Mouse (Mus musculus) midbrain, embryonic 14.5 days (tissue): ENCODE results near the gene Eno2. TPM values are rescaled to one million over a fixed set of nuclear protein-coding genes. Genes with fewer than 3 reads are reported as not detected.

Source experiments
- ATAC-seq: fragments of 200-750 bp; cut with Nextera tagmentation; 2 replicates; pipeline ENCODE4 v1.8.0; 2017; ENCODE audit warnings: moderate number of reproducible peaks, moderate library complexity; ENCODE audit not compliant: low FRiP score, low TSS enrichment
- DNase-seq: peaks from one replicate; pipeline ENCODE4 v3.0.0-alpha.2; 2015
- H3K27ac ChIP-seq: fragments of 300-500 bp; sonication (generic); replicated peaks from 2 replicates; pipeline ENCODE4 v1.5.1; 2014; ENCODE audit warnings: mild to moderate bottlenecking, low read depth, low read length, moderate library complexity
- H3K27me3 ChIP-seq: fragments of 300-500 bp; sonication (generic); 2 replicates; pipeline ENCODE4 v1.6.1; 2014; ENCODE audit warnings: low read length, control low read depth, mixed read lengths; ENCODE audit not compliant: control insufficient read depth, insufficient read depth
- H3K36me3 ChIP-seq: fragments of 300-500 bp; sonication (generic); 2 replicates; pipeline ENCODE4 v1.6.1; 2014; ENCODE audit warnings: low read length, control low read depth; ENCODE audit not compliant: control insufficient read depth, insufficient read depth
- H3K4me1 ChIP-seq: fragments of 300-500 bp; sonication (generic); 2 replicates; pipeline ENCODE4 v1.6.1; 2014; ENCODE audit warnings: mild to moderate bottlenecking, antibody characterized with exemption, low read length, control low read depth; ENCODE audit not compliant: control insufficient read depth, insufficient read depth
- H3K4me2 ChIP-seq: fragments of 300-500 bp; sonication (generic); 2 replicates; pipeline ENCODE4 v1.6.1; 2014; ENCODE audit warnings: mild to moderate bottlenecking, low read length, moderate library complexity
- H3K4me3 ChIP-seq: fragments of 300-500 bp; sonication (generic); replicated peaks from 2 replicates; pipeline ENCODE4 v1.5.1; 2014; ENCODE audit warnings: low read depth, low read length
- H3K9ac ChIP-seq: fragments of 300-500 bp; sonication (generic); replicated peaks from 2 replicates; pipeline ENCODE4 v1.6.1; 2014; ENCODE audit warnings: mild to moderate bottlenecking, low read length, moderate library complexity
- H3K9me3 ChIP-seq: fragments of 300-500 bp; sonication (generic); 2 replicates; pipeline ENCODE4 v1.6.1; 2016; ENCODE audit warnings: low read length, control low read depth, mixed read lengths; ENCODE audit not compliant: control insufficient read depth
- WGBS: fragments of 180-500 bp; shearing (Covaris S2); extraction: QIAGEN DNeasy Blood & Tissue Kit; methylation state at CpG from one replicate; pipeline ENCODE4 v1.1.7; 2014; 5-methylcytosine and 5-hydroxymethylcytosine counted together
- polyA plus RNA-seq: library from polyadenylated mRNA; unstranded; fragments of >200 nt; fragmentation: Nextera tagmentation; extraction: Ambion mirVana; gene quantifications from 2 replicates; pipeline ENCODE4 v1.2.1, GENCODE M21; 2014

The Eno2 gene
- polyA plus RNA-seq, 1 experiment from 2014 or later: 64.3 TPM

GRCm38 (mm10) chr6:124765951-124766350, 3.5 kb downstream of the Eno2 start:
- Histone ChIP-seq H3K9ac (no peak overlapping the region), H3K4me1 (peaks cover 19% of the 10 kb centered on the region), H3K36me3 (no peaks in the 10 kb centered on the region), H3K4me3 (no peak overlapping the region), H3K9me3 (no peaks in the 10 kb centered on the region), H3K27ac (no peak overlapping the region), H3K27me3 (no peaks in the 10 kb centered on the region), H3K4me2 (no peak overlapping the region)
- WGBS: 86% methylated on average over 7 of the region's 7 CpGs
- DNase-seq (no peak), ATAC-seq (no peak)

- 0 out of 2 replicates have a peak overlapping the region, but pooled peaks have one; percentile 97 for H3K27ac ChIP-seq
Observed at GRCm38 (mm10) chr6:124759259-124759658, 10.2 kb downstream of the Eno2 start.

DNA sequence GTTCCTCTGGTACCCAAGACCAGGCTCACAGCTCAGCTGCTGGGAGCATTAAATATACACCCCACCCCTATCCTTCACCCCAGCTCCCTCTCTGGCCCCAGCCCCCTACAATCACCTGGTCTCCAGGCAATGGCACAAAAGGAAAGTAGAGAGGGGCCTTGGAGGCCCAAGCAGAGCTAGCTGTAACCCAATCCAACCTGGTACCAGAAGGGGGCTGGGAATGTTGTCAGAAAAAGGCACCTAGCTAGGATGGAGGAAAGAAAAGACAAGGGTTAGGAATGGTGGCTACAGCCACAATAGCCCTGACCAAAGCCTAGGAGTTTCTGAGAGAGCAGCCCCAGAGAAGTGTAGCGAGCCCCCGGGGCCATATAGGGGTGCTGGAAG, 10.6 kb downstream of the Eno2 start:
- DNase-seq (no peak), ATAC-seq (no peak)
- Histone ChIP-seq H3K27me3 (no peaks in the 10 kb centered on the region), H3K4me2 (no peak overlapping the region), H3K36me3 (no peaks in the 10 kb centered on the region), H3K4me1 (peaks cover 36% of the 10 kb centered on the region), H3K4me3 (no peak overlapping the region), H3K27ac (peak overlapping the region; percentile 97; the same call in 1 of the 2 replicates), H3K9me3 (no peaks in the 10 kb centered on the region), H3K9ac (no peak overlapping the region)
- 45% methylated on average over 2 of the region's 2 CpGs for WGBS

More at GRCm38 (mm10) chr6:124759259-124759658, 10.2 kb downstream of the Eno2 start:
- Histone ChIP-seq H3K27me3 (no peaks in the 10 kb centered on the region), H3K9ac (no peak overlapping the region), H3K36me3 (no peaks in the 10 kb centered on the region), H3K9me3 (no peaks in the 10 kb centered on the region), H3K4me3 (no peak overlapping the region), H3K4me1 (peaks cover 32% of the 10 kb centered on the region), H3K4me2 (no peak overlapping the region)
- DNase-seq: peak; percentile 85
- WGBS: 6% methylated on average over 5 of the region's 5 CpGs
- no peak for ATAC-seq

- Histone ChIP-seq H3K27me3 (no peaks in the 10 kb centered on the region), H3K4me1 (peaks cover 41% of the 10 kb centered on the region), H3K9me3 (no peaks in the 10 kb centered on the region), H3K4me3 (peak overlapping the region; percentile 79), H3K36me3 (no peaks in the 10 kb centered on the region), H3K4me2 (peak overlapping the region; percentile 70), H3K9ac (no peak overlapping the region; the same call in 1 of the 2 replicates), H3K27ac (peak overlapping the region; percentile 97)
- DNase-seq: peak; percentile 68
- WGBS: 20% methylated on average over 5 of the region's 5 CpGs
- peak; percentile 15; the same call in 1 of the 2 replicates for ATAC-seq
Observed at GRCm38 (mm10) chr6:124757909-124758848, 11.3 kb downstream of the Eno2 start.

DNA sequence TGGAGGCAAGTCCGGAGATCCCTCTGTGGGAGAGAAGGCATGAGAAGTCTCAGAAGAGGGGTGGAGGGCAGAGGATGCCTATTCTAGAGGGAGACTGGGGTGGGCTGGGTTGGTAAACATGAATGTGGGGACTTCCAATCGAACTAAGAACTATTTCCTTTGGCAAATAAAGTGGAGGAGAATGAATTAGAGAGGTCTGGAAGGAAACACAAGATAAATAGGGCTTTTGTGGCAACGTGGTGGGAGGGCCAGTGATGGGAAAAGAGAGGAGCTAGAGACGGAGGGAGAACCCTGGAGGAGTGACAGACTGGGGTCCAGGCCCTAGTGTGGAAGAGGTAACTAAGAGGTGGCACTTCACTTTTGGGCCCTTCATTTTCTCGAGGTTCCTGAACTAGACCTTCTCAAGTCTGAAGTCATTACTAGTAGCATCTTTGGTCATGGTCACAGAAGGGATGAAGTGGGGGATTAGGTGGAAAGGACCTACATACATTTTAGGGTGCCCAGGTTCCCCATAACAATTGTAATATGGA, 12.1 kb downstream of the Eno2 start:
- H3K9me3 ChIP-seq: no peaks in the 10 kb centered on the region
- H3K27ac ChIP-seq: peak overlapping the region; percentile 97
- H3K4me1 ChIP-seq: peaks cover 41% of the 10 kb centered on the region
- H3K4me3 ChIP-seq: peak overlapping the region; percentile 79
- 4% methylated on average over 5 of the region's 5 CpGs for WGBS
- H3K36me3 ChIP-seq: peaks cover 5% of the 10 kb centered on the region; the same call in 1 of the 2 replicates
- ATAC-seq (no peak), DNase-seq (no peak)
- H3K4me2 ChIP-seq: peak overlapping the region; percentile 70
- no peaks in the 10 kb centered on the region for H3K27me3 ChIP-seq
- peak overlapping the region; percentile 93 for H3K9ac ChIP-seq

DNA sequence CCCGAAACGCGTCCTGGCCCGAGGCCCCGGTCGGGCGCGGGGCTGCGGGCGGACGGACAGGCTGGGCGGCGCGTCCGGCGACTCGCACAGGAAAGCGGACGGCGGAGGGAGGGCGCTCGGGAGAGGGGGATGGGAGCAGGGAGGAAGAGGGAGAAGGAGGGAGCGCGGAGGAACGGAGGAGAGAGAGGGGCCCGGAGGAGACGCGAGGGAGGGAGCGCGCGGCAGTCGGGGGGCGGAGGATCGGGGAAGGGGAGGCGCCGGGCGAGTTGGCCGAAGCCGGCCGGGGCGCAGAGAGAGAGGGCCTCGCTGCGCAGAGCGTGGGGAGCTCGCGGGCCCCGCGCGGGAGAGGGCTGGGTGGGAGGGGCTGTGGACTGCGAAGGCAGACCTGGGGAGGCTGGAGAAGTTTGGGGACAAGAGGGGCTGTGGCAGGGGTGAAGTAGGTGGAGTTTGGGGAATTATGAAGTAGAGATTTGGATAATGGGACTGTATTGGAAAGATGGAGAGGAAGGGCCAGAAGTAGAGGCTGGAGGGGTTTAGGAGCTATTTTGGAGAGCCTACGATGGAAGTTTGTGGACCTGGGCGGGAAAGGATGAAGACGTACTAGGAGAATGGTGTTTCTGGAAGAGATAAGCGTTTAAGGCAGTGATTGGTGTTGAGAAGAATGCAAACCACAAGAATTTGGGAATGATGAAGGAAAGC, 12.7 kb downstream of the Eno2 start:
- peak; percentile 85 for ATAC-seq
- peak overlapping the region; percentile 97 for H3K27ac ChIP-seq
- 1% methylated on average over 54 of the region's 54 CpGs for WGBS
- peak overlapping the region; percentile 70 for H3K4me2 ChIP-seq
- peak overlapping the region; percentile 79 for H3K4me3 ChIP-seq
- no peaks in the 10 kb centered on the region for H3K9me3 ChIP-seq
- H3K27me3 ChIP-seq: no peaks in the 10 kb centered on the region
- peaks cover 41% of the 10 kb centered on the region for H3K4me1 ChIP-seq
- peak; percentile 89 for DNase-seq
- H3K36me3 ChIP-seq: peaks cover 6% of the 10 kb centered on the region; the same call in 1 of the 2 replicates
- H3K9ac ChIP-seq: peak overlapping the region; percentile 93

DNA sequence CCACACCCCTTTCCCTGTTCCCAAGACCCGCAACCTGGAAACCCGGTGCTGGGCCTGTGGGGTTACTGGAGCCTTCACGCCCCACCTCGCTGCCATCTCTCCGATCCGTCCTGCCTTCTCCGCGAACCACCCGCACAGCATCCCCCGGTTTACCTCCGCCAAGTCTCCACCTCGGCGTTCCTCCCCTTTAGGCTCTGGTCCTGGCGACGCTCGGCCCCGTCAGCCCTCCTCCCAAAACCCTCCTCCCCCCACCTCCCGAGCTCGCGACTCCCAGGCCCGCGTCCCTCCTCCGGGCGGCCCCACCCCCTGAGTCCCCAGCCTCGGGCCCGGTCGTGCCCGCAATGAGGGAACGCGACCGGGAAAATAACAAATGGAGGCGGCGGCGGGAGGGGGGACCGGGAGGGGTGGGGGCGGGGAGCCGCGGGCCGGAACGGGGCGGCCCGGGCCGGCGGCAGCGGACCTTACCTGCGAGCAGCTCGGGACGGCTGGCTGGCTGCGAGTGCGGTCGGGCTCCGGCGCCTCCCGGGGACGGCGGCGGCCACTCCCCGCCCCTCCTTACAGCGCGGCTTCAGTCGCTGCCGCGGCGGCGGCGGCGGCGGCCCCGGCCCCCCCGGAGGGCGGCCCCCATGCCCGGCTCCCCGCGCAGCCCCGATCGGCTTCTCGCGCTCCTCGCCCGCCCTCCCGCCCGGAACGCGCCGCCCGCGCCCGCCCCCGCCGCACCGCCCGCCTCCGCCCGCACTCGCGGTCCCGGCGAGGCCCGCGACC, 13.5 kb downstream of the Eno2 start, which contains the start of the genes Gm45234 and Atn1:
Gm45234 (minus strand) TSS at position 191 of the 765 bp plus-strand sequence.
Atn1 (minus strand) TSS at position 694 of the 765 bp plus-strand sequence.
- ATAC-seq: peak; percentile 66
- peaks cover 6% of the 10 kb centered on the region; the same call in 1 of the 2 replicates for H3K36me3 ChIP-seq
- peak within 1 kb of the TSS; percentile 70 for H3K4me2 ChIP-seq
- peaks cover 41% of the 10 kb centered on the region for H3K4me1 ChIP-seq
- peak within 1 kb of the TSS; percentile 79 for H3K4me3 ChIP-seq
- H3K9me3 ChIP-seq: no peaks in the 10 kb centered on the region
- no peaks in the 10 kb centered on the region for H3K27me3 ChIP-seq
- H3K27ac ChIP-seq: peak within 1 kb of the TSS; percentile 97
- peak within 1 kb of the TSS; percentile 93 for H3K9ac ChIP-seq
- 1% methylated on average over 65 of the region's 100 CpGs for WGBS
- DNase-seq: peak; percentile 82

- H3K4me2 ChIP-seq: peak overlapping the region; percentile 70
- H3K27ac ChIP-seq: peak overlapping the region; percentile 97
- peaks cover 41% of the 10 kb centered on the region for H3K4me1 ChIP-seq
- peaks cover 6% of the 10 kb centered on the region; the same call in 1 of the 2 replicates for H3K36me3 ChIP-seq
- peak overlapping the region; percentile 79 for H3K4me3 ChIP-seq
- H3K9me3 ChIP-seq: no peaks in the 10 kb centered on the region
- DNase-seq (no peak), ATAC-seq (no peak)
- WGBS: 2% methylated on average over 3 of the region's 3 CpGs
- peak overlapping the region; percentile 93 for H3K9ac ChIP-seq
- H3K27me3 ChIP-seq: no peaks in the 10 kb centered on the region
Observed at GRCm38 (mm10) chr6:124755306-124755705, 14.2 kb downstream of the Eno2 start.
